Mouse (Mus musculus) testis, postnatal 14 days (tissue): ENCODE results near the gene Il1rl1.

Source experiments
- DNase-seq: peaks from one replicate; pipeline ENCODE4 v3.0.0; 2021; ENCODE audit warnings: low spot score

The Il1rl1 gene

GRCm38 (mm10) chr1:40437340-40437739 is 8.0 kb downstream of the Il1rl1 start:
- no peak for DNase-seq

DNA sequence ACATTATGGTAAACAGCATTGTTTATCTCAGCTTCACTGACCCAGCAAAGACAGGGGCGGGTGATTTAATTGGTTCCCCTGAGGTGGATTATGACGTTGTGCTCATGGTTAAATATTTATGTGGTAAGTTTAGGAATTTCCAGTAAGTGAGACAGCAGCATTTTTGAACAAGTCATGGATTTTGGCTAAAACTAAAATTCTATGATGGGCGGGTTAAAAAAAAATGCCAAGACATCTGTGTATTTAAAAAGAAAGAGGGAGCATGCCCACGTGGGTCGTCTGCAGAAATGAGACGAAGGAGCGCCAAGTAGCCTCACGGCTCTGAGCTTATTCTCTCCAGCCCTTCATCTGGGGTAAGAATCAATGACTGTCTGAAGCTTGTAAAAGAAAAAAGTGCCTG is 10.1 kb downstream of the Il1rl1 start:
- DNase-seq: no peak

- no peak for DNase-seq
Measured at GRCm38 (mm10) chr1:40444800-40445199, 15.4 kb downstream of the Il1rl1 start.

DNA sequence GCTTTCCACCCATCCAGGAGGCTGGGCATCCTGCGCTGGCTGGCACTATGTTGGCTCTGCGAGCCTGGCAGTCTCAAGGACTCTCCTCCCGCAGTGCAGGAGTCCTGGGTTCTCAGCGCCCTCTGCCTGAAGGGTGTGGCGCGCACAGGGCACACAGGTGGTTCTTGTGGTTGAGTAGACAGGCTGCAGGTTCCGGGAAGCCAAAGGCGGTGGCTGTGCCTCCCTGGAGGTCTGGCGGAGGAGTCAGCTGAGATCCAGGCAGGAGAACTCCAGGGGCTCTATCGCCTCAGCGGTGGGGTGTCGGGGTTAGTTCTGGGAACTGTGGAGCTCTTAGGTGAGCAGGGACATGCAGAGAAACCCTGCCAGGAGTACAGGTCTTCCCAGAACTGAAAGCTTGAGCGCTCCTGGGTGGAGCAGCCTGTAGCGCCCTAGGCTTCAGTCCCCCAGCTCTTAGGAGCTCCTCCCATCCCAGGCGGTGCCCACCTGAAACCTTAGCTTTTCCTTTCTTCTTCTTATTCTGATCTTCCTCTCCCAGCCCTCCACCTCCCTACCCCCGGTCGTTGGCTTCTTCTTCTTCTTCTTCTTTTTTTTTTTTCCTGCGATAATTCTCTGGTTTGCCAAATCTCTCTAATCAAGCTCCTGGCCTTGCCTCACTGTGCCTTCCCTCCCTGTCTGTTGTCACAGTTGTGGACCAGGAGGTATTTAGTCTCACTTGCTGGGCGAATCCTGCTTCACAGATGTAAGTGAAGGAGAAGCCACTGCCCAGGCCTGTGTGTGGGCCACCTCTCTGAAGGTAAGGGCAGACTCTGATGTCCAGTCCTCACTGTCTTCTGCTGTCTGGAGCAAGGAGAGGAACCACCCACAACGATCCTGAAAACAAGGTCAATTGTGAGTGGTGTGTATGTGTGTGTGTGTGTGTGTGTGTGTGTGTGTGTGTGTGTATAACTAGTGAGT is 36.4 kb downstream of the Il1rl1 start, which contains the start of gene Il18r1:
Gene Il18r1 (plus strand): TSS at position 76 of the 954 bp plus-strand sequence.
- peak; percentile 4 for DNase-seq

DNA sequence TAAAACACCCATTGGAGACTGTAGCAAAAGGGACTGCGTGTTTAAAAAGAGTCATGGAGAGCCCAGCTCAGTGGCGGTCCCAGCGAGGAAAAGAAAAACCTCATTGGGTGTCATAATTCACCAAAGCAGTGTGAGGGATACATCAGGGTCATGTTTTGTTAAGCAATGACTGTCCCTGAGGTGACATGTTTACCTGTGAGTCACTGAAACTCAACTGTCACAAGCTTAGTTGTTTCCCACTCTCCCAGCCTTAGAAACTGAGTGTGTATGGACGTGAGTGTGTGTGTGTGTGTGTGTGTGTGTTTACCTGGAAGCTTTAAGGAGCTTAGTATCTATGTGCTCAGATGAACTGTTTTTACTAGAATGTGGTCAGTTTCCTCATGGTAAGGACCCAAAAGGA is 37.9 kb downstream of the Il1rl1 start:
- DNase-seq: no peak

- DNase-seq: no peak
Measured at GRCm38 (mm10) chr1:40468805-40469204, 39.4 kb downstream of the Il1rl1 start.

DNA sequence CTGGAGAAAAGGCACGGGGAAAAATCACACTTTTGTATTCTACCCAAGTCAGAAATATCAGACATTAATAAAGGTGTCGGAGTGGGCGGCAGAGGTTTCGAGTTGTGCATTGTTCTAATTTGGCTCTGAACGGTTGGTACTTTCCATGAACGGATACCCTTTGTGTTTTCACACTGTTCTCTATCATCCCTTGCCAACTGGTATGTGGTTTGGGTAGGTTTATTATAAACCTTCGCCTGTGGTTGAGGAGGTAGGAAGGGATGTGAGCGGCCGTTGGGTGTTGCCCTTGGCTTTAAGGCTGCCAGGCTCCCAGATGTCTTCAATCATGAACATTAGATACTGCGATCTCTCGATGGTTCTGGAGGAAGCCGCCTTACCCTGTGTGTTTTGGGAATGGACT is 40.5 kb downstream of the Il1rl1 start:
- no peak for DNase-seq

- no peak for DNase-seq
Measured at GRCm38 (mm10) chr1:40472401-40472800, 43.0 kb downstream of the Il1rl1 start.

DNA sequence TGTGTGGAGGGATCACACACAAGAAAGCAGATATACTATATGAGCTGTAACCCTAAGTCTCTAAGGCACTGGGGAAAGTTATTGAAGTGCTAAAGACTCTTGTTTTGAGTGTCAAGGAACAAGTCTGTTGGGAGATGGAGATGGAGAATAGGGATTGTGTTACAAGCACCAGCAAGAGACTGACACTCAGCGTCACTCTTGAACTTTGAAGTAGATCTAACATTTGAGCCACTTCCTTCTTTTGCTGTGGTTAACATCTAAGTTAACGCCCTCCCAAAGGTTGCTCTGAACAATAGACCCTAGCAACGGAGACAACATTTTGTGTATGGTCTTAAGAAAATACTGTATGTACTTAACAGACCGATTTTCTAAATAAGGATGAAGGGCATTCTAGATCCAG is 44.3 kb downstream of the Il1rl1 start:
- DNase-seq: no peak

DNA sequence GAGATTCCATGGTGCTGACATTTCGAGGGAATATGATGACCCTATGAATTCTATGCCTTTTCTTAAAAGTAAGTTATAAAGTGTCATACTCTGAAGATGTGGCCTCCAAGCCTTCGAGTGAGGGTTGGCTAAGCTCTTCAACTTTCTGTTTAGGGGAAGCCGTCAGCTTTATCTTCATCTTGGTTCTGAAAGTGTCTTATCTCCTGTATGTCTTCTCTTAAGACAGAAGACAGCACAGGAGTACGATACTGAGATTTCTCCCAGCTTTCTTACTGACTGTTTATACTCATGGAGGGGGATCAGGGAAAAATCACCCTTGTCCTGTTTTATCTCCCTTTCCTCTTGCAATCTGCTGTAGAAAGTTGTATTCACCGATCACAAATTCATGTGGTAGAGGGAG is 45.0 kb downstream of the Il1rl1 start:
- DNase-seq: no peak

- no peak for DNase-seq
Measured at GRCm38 (mm10) chr1:40475697-40476096, 46.3 kb downstream of the Il1rl1 start.

DNA sequence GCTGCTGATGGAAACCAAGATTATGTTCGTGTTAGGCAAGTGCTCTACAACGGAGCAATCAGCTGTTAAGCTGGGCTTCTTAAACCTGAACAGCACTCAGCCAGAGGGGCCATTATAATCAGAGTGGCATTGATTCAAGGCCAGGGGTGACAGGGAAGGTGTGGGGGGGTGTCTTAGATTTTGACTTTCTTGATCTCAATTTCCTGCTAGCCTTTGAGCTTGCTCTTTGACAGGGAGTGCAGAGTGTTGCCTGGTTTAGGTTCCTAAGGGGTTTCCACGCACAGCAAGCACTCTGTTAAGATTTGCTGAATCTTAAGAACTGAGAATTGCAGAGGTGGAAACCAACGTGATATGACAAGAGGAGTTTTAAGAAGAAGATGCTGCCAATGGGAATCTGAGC is 47.4 kb downstream of the Il1rl1 start:
- DNase-seq: no peak

- DNase-seq: no peak
Measured at GRCm38 (mm10) chr1:40479505-40479923, 50.1 kb downstream of the Il1rl1 start.

GRCm38 (mm10) chr1:40494594-40494993 is 65.2 kb downstream of the Il1rl1 start:
- DNase-seq: no peak

DNA sequence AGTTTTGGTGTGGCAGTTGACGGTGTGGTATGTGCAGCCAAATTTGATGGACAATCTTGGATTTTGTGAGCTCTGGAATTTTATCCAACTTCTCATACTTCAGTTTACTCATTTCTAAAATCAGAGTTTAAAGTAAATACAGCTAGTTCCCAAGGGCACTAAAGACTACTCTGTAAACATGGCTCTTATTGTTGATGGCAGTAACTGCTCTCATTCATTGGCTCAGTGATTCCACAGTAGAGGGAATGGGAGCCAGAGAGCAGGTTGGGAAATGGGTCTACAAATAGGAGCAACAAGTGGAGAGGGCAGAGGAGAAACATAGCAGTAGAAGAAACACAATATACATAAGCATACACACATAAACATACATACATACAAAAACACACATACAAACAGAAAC is 70.3 kb downstream of the Il1rl1 start:
- no peak for DNase-seq

DNA sequence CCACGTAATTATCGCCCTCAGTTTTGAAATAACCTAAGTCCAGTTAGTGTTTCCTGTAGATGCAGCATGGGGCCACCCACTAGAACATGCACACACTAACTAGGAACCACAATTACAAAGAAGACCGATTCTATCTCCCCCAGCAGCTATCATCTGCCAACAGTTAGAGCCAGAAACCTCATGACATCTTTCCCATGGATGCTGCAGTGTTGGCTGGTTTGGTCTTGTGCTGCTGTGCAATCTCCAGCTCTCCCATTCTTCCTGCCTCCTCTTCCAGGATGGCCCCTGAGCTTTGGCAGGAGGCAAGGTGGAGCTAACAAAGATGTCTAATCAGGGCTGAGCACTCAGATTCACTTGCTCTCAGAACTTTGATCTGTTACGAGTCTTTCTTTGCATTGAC is 71.8 kb downstream of the Il1rl1 start:
- DNase-seq: no peak

GRCm38 (mm10) chr1:40501546-40502398 is 72.4 kb downstream of the Il1rl1 start:
- DNase-seq: no peak

DNA sequence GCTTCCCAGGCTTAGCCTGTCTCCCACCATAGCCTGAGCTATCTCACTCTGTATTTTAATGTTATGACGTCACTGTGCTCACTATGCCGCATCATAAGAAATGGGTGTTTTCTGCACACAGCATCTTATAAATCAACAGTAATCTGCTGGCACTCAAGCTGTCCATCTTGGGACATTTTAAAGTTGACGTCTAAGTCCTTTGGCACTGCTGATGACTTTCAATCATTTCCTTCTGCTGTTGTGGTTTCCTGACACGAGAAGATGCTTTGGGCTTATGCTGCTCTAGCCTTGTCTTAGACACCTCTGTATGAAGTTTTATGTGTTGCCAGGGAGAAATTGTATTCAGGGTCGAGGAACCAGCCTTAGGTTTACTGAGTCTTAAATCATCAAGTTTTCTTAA is 75.2 kb downstream of the Il1rl1 start:
- DNase-seq: no peak
